Mouse (Mus musculus) small intestine, adult 10 weeks (tissue): ENCODE results near the gene Tspo. TPM values are rescaled to one million over a fixed set of nuclear protein-coding genes. Genes with fewer than 3 reads are reported as not detected.

ENCODE experiments used
- polyA plus RNA-seq: library from polyadenylated mRNA; stranded (reverse); fragments of 350-450 nt; fragmentation: Illumina TruSeq; extraction: RNeasy Lipid Tissue Mini Kit (QIAGEN cat#74804); gene quantifications from one replicate; pipeline ENCODE4 v1.2.3, GENCODE M21; 2014; ENCODE audit warnings: low replicate concordance

The Tspo gene
- polyA plus RNA-seq = not detected

DNA sequence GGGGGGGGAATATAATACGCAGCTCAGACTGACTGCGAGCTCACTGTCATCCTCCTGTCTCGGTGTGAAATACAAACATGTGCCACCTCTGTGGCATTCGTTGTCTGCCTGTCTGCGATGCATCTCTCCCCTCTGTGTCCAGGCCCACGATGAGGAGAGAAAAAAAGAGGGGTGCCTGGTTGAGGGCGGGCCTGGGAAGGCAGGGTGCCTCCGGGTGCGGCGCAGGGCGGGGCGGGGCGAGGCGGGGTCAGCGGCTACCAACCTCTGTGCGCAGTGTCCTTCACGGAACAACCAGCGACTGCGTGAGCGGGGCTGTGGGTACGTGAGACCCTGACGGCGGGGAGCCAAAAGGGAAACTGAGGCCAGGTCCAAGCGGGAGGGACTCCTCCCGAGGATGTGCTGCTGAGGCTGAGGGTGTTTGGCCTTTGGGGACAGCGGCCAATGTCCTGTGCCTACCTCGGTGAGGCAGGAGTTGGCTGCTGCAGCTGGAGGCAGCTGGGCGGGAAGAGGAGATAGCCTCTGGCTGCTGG is at the start of gene Tspo, which contains the start of gene Mcat:
Gene Tspo (plus strand): TSS at position 266 of the 530 bp plus-strand sequence.
Gene Mcat (minus strand): TSS at position 461 of the 530 bp plus-strand sequence.

DNA sequence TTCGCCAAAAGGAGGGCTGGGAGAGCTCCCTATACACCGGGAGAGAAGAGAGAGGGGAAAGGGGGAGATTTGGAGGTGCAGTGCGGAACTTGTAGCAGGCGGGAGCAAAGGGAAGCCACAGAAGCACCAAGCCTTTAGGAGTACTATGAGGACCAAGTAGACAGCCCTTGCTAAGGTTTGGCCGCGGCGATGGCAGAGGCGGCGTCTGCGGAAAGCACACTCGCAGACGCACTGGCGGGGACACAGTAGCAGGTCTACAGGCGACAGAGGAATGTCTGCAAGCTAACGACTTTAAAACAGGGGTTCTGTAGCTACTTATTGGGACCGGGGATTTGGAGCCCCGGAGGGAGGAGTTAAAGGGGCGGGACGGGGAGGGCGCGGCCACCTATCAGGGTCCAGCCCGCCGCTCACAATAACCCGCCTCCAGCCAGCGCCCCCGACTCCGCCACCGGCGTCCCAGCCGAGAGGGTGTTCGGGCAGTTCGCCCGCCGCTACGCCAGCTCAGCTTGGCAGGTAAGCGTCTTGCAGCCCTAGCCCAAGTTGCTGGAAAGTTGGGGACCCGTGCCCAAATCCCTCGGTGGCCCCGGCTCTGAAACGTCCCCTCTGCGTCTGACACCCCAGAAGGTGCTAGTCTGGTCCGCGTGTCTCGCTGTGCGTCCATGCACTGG is 36.8 kb upstream of the Tspo start, which contains the start of gene Bik:
Gene Bik (plus strand): TSS at position 439 of the 668 bp plus-strand sequence.

DNA sequence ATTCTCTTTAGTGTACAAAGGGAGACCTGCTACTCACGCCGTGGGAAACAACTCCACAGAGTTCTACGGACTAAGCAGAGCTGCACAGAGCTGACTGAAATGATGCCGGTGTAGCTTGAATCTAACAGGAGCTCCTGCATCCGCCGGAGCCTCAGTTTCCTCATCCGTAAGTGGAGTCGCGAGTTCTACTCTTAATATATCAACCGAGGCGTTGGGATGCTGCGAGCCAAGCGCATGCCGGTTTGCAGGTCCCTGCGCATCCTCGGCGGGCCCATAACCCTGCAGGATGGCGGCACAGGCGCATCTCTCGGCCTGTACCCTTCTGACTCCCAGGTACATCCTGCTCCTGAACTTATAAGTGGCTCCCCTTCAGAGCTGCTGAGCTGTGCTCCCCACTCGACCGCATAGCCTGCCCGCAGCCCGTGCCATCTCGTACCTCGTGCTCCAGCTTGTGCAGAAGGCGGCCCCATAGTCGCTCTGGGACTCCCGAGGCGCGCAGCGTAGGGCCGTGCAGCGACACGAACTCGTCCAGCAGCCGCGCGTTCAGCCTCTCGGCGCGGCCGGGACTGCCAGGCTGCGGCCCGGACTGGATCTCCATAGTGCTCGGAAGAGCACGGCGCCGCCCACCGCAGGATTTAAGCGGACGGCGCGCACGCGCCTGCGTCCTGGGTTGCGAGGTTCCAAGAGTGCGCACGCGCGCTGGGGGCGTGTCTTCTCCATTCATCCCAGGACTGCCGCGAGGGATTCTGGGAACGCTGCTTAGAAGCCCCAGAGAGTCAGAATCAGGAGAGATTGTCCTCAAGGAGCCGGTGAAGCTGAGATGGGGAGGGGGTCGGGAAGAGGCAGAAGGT is 31.3 kb downstream of the Tspo start, which contains the start of gene Ttll12:
Gene Ttll12 (minus strand): TSS at position 645 of the 851 bp plus-strand sequence.

Other genes starting within 250 kb of the Tspo start
- gene Arfgap3, start 213.3 kb upstream of the Tspo start, polyA plus RNA-seq = 45.9 TPM
- gene Pacsin2, start 99.0 kb upstream of the Tspo start, polyA plus RNA-seq = 28.1 TPM
- gene Ttll1, start 52.7 kb upstream of the Tspo start, polyA plus RNA-seq = 0.78 TPM
- not detected for gene Bik, start 36.7 kb upstream of the Tspo start, polyA plus RNA-seq
- 0.37 TPM for gene Mcat, start 195 bp downstream of the Tspo start, polyA plus RNA-seq
- gene Ttll12, start 31.6 kb downstream of the Tspo start, polyA plus RNA-seq = 0.45 TPM
- gene Scube1, start 161.4 kb downstream of the Tspo start, polyA plus RNA-seq = 0.37 TPM
- not detected for gene Mpped1, start 215.9 kb downstream of the Tspo start, polyA plus RNA-seq